Mouse (Mus musculus): ENCODE results near the gene Syngr1. TPM values are rescaled to one million over a fixed set of nuclear protein-coding genes. Genes with fewer than 3 reads are reported as not detected.

Gene Syngr1
- total and polyA plus RNA-seq, 3 experiments: 105 to 115 TPM; not detected in 1

DNA sequence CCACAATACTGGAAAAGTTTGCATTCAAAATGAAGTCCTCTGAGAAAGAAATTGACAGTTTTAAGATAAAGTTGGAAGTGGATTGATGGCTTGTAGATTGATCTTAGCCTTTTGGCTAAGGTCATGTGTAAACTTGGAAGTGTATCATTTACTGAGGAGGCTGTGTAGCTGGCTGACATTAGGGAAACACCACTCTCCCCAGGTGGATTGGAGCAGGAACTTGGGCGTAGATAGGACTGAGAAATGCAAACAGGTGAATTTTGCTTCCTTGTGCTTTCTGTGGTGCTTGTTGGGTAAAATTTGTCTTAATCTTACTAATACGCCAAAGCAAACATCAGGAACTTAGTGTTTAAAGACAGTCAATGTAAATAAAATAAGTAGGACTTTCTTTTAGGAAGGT lies 49.2 kb downstream of the Syngr1 start:
- no peak overlapping the region for H3K9ac ChIP-seq (ENCODE audit: control insufficient read depth, low read depth, low read length, poor library complexity, severe bottlenecking)
- no peaks in the 10 kb centered on the region for H3K27me3 ChIP-seq (ENCODE audit: control insufficient read depth in 1 of 2, insufficient read depth in 2 of 2, low read length in 2 of 2)
- DNase-seq (ENCODE audit: low read depth, low spot score): no peak
- H3K4me3 ChIP-seq (ENCODE audit: control insufficient read depth in 1 of 2, insufficient read depth in 1 of 2, low read depth in 2 of 2, low read length in 2 of 2): no peak overlapping the region
- no peak overlapping the region for H3K27ac ChIP-seq (ENCODE audit: control insufficient read depth, low read depth, low read length)
- peaks cover 6 to 10% of the 10 kb centered on the region in 2 experiments for H3K36me3 ChIP-seq (ENCODE audit: control insufficient read depth in 1 of 2, insufficient read depth in 2 of 2, low read length in 2 of 2)
- H3K79me2 ChIP-seq (ENCODE audit: control insufficient read depth, insufficient read depth, low read length, poor library complexity): peaks cover 32% of the 10 kb centered on the region
- peaks cover 0 to 3% of the 10 kb centered on the region in 2 experiments; a peak in 2 of 4 replicates for H3K4me1 ChIP-seq (ENCODE audit: control insufficient read depth in 1 of 2, insufficient read depth in 2 of 2, low read length in 2 of 2)
- TF ChIP-seq CTCF (IDR thresholded peaks at IDR 0.05 in 2 of 3, conservative IDR thresholded peaks at IDR 0.05 in 1 of 3; ENCODE audit: control insufficient read depth in 1 of 3, insufficient read depth in 1 of 3, low read depth in 2 of 3, low read length in 3 of 3, poor library complexity in 1 of 3, severe bottlenecking in 1 of 3): no peak
- no peak for TF ChIP-seq ZKSCAN1 (IDR thresholded peaks at IDR 0.05; ENCODE audit: low read depth, low read length)
- no peak for TF ChIP-seq BHLHE40 (IDR thresholded peaks at IDR 0.05; ENCODE audit: borderline replicate concordance, low read depth, low read length)
- no peak for TF ChIP-seq CHD2 (IDR thresholded peaks at IDR 0.05; ENCODE audit: low read length)
- TF ChIP-seq MAZ (IDR thresholded peaks at IDR 0.05; ENCODE audit: low read depth, low read length): no peak
- TF ChIP-seq MYC (IDR thresholded peaks at IDR 0.05; ENCODE audit: low read depth, low read length): no peak
- no peak for TF ChIP-seq MAX (IDR thresholded peaks at IDR 0.05; ENCODE audit: low read length)
- no peak for TF ChIP-seq POLR2AphosphoS2 (IDR thresholded peaks at IDR 0.05; ENCODE audit: low read length)
- TF ChIP-seq MEF2A (IDR thresholded peaks at IDR 0.05; ENCODE audit: extremely low read depth, insufficient replicate concordance, low read depth, low read length, poor library complexity, severe bottlenecking): no peak
- TF ChIP-seq GATA1 (IDR thresholded peaks at IDR 0.05; ENCODE audit: low read depth, low read length): no peak
- no peak for TF ChIP-seq TBP (IDR thresholded peaks at IDR 0.05; ENCODE audit: low read depth, low read length)
- TF ChIP-seq ZMIZ1 (IDR thresholded peaks at IDR 0.05; ENCODE audit: low read depth, low read length): no peak
- TF ChIP-seq USF2 (IDR thresholded peaks at IDR 0.05; ENCODE audit: borderline replicate concordance in 1 of 2, insufficient read depth in 1 of 2, low read depth in 1 of 2, low read length in 2 of 2): no peak
- no peak for TF ChIP-seq RAD21 (IDR thresholded peaks at IDR 0.05; ENCODE audit: low read depth, low read length)
- no peak for TF ChIP-seq TCF12 (IDR thresholded peaks at IDR 0.05; ENCODE audit: low read depth, low read length)
- TF ChIP-seq POLR2A (IDR thresholded peaks at IDR 0.05; ENCODE audit: control insufficient read depth in 1 of 2, insufficient read depth in 1 of 2, low read depth in 1 of 2, low read length in 2 of 2, poor library complexity in 1 of 2): no peak
- TF ChIP-seq SIN3A (IDR thresholded peaks at IDR 0.05; ENCODE audit: low read length): no peak
- TF ChIP-seq UBTF (IDR thresholded peaks at IDR 0.05; ENCODE audit: borderline replicate concordance, insufficient read depth, low read depth, low read length): no peak
- TF ChIP-seq NELFE (IDR thresholded peaks at IDR 0.05; ENCODE audit: low read depth, low read length): no peak
- TF ChIP-seq TAL1 (IDR thresholded peaks at IDR 0.05; ENCODE audit: low read length): no peak
- H3K9me3 ChIP-seq (replicated peaks; ENCODE audit: insufficient read depth, low read length): no peaks in the 10 kb centered on the region

DNA sequence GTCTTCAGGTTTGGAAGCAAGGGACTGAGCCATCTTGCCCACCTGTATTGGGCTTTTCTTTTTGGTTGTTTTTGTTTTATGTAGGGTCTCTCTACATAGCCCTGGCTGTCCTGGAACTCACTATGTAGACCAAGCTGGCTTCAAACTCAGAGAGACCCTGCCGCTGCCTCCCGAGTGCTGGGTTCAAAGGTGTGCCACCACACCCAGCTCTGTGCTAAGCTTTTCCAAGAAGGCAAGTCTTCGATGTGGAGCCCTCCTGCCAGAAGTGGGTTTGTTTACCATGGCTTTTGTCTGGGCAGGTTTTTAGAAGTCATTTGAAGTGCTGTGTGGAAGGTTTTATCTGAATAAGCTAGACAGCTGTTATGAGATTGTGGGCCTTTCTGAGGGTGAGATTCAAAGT lies 49.7 kb downstream of the Syngr1 start:
- Histone ChIP-seq H3K4me3 (ENCODE audit: control insufficient read depth in 1 of 2, insufficient read depth in 1 of 2, low read depth in 2 of 2, low read length in 2 of 2) (no peak overlapping the region), H3K27ac (ENCODE audit: control insufficient read depth, low read depth, low read length) (no peak overlapping the region), H3K4me1 (ENCODE audit: control insufficient read depth in 1 of 2, insufficient read depth in 2 of 2, low read length in 2 of 2) (0 out of 4 replicates have a peak, but pooled peaks cover 0 to 3% of the 10 kb centered on the region in 2 experiments), H3K9ac (ENCODE audit: control insufficient read depth, low read depth, low read length, poor library complexity, severe bottlenecking) (no peak overlapping the region), H3K9me3 (replicated peaks; ENCODE audit: insufficient read depth, low read length) (no peaks in the 10 kb centered on the region), H3K79me2 (ENCODE audit: control insufficient read depth, insufficient read depth, low read length, poor library complexity) (peaks cover 29% of the 10 kb centered on the region), H3K27me3 (ENCODE audit: control insufficient read depth in 1 of 2, insufficient read depth in 2 of 2, low read length in 2 of 2) (no peaks in the 10 kb centered on the region), H3K36me3 (ENCODE audit: control insufficient read depth in 1 of 2, insufficient read depth in 2 of 2, low read length in 2 of 2) (peaks cover 1 to 10% of the 10 kb centered on the region in 2 experiments; a peak in 3 of 4 replicates)
- no peak for TF ChIP-seq UBTF (IDR thresholded peaks at IDR 0.05; ENCODE audit: borderline replicate concordance, insufficient read depth, low read depth, low read length)
- no peak for TF ChIP-seq ZNF384 (IDR thresholded peaks at IDR 0.05; ENCODE audit: low read depth, low read length)
- TF ChIP-seq ZC3H11A (IDR thresholded peaks at IDR 0.05; ENCODE audit: low read depth, low read length): no peak
- TF ChIP-seq MAFK (IDR thresholded peaks at IDR 0.05; ENCODE audit: borderline replicate concordance, low read depth, low read length): no peak
- no peak for TF ChIP-seq MYB (IDR thresholded peaks at IDR 0.05; ENCODE audit: low read depth, low read length)
- no peak for TF ChIP-seq TCF12 (IDR thresholded peaks at IDR 0.05; ENCODE audit: low read depth, low read length)
- no peak for TF ChIP-seq POLR2AphosphoS5 (IDR thresholded peaks at IDR 0.05; ENCODE audit: borderline replicate concordance, low read depth, low read length)
- no peak for TF ChIP-seq USF1 (IDR thresholded peaks at IDR 0.05; ENCODE audit: low read depth, low read length)
- no peak for TF ChIP-seq CHD1 (IDR thresholded peaks at IDR 0.05; ENCODE audit: low read depth, low read length)
- no peak for TF ChIP-seq HCFC1 (IDR thresholded peaks at IDR 0.05; ENCODE audit: low read depth, low read length)
- TF ChIP-seq POLR2AphosphoS2 (IDR thresholded peaks at IDR 0.05; ENCODE audit: low read length): no peak
- TF ChIP-seq MAX (IDR thresholded peaks at IDR 0.05; ENCODE audit: low read length): no peak
- no peak for TF ChIP-seq NRF1 (IDR thresholded peaks at IDR 0.05; ENCODE audit: insufficient read depth, low read depth, low read length, poor library complexity, severe bottlenecking)
- no peak for DNase-seq (ENCODE audit: low read depth, low spot score)

Measured in MEL (cell line).